Mouse (Mus musculus): Measurements from ENCODE around the gene Cdk1. TPM values are rescaled to one million over a fixed set of nuclear protein-coding genes. Genes with fewer than 3 reads are reported as not detected.
A peak's percentile ranks its signal among the peaks of the same experiment; 100 is the strongest.

The Cdk1 gene
- polyA plus RNA-seq, 1 experiment from 2014 or later = 508 TPM

DNA sequence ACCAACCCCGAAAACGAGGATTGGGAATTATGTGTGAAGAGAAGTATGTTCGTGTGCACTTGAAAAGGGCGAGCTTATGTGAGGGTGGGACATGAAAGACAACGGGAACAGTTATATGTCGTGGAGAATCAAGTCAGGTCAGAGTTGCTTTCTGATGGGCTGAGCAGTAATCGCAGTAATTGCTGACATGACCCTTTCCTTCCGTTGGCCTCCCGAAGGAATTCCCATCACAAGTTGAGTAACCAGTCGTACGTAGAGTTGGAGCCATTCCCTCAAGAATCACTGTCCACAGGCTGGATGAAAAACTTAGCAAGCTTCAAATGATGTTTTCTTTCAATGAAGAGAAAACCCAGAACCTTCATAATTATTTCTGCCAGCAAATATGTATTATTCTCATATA lies 31.9 kb upstream of the Cdk1 start:
- WGBS = 54% methylated on average over 11 of the region's 11 CpGs
- ATAC-seq (replicated peaks; ENCODE audit: insufficient number of reproducible peaks, low FRiP score, low TSS enrichment, low read depth) (no peak), DNase-seq (ENCODE audit: low spot score) (no peak)
- H3K9me3 ChIP-seq (replicated peaks; ENCODE audit: control insufficient read depth, low read length) = no peaks in the 10 kb centered on the region; the same call in 1 of the 2 replicates
- H3K27ac ChIP-seq (replicated peaks; ENCODE audit: low read depth, low read length) = no peak overlapping the region
- no peak overlapping the region for H3K4me3 ChIP-seq (ENCODE audit: low read depth, low read length)
- H3K4me1 ChIP-seq (ENCODE audit: control insufficient read depth, insufficient read depth, low read length) = no peaks in the 10 kb centered on the region
- H3K4me2 ChIP-seq (ENCODE audit: low read depth, low read length) = no peak overlapping the region
- no peaks in the 10 kb centered on the region for H3K27me3 ChIP-seq (ENCODE audit: control insufficient read depth, insufficient read depth, low read length)
- no peak overlapping the region for H3K9ac ChIP-seq (replicated peaks; ENCODE audit: low read length)
- H3K36me3 ChIP-seq (replicated peaks; ENCODE audit: control insufficient read depth, insufficient read depth, low read depth, low read length) = no peaks in the 10 kb centered on the region

- Histone ChIP-seq H3K4me3 (ENCODE audit: low read depth, low read length) (no peak overlapping the region), H3K4me1 (ENCODE audit: control insufficient read depth, insufficient read depth, low read length) (no peaks in the 10 kb centered on the region), H3K9me3 (replicated peaks; ENCODE audit: control insufficient read depth, low read length) (no peaks in the 10 kb centered on the region; the same call in 1 of the 2 replicates), H3K4me2 (ENCODE audit: low read depth, low read length) (no peak overlapping the region), H3K27me3 (ENCODE audit: control insufficient read depth, insufficient read depth, low read length) (no peaks in the 10 kb centered on the region), H3K9ac (replicated peaks; ENCODE audit: low read length) (no peak overlapping the region), H3K36me3 (replicated peaks; ENCODE audit: control insufficient read depth, insufficient read depth, low read depth, low read length) (no peaks in the 10 kb centered on the region), H3K27ac (replicated peaks; ENCODE audit: low read depth, low read length) (no peak overlapping the region)
- 93% methylated on average over 1 of the region's 1 CpGs for WGBS
- ATAC-seq (replicated peaks; ENCODE audit: insufficient number of reproducible peaks, low FRiP score, low TSS enrichment, low read depth) (no peak), DNase-seq (ENCODE audit: low spot score) (no peak)
These were observed 30.4 kb upstream of the Cdk1 start for GRCm38 (mm10) chr10:69383186-69383585.

DNA sequence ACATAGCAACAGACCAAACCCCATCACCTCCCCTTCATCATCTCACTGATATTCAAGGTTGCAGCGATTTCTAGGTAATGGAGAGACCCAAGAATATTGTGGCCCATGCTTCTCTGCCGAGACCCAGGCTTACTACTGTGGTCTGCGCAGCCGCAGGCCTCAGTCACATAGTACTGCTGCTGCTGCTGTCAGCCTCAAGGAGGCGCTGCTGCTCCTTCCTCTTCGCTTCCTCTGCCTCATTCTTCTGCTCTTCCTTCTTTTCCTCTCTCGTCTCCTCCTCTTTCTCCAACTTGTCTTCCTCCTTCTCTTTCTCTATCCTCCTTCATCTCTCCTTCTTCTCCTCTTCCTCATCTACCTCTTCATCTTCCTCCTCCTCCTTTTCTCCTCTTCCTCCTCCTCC lies 22.4 kb upstream of the Cdk1 start:
- no peak overlapping the region for H3K4me3 ChIP-seq (ENCODE audit: low read depth, low read length)
- WGBS = 44% methylated on average over 7 of the region's 7 CpGs
- H3K4me2 ChIP-seq (ENCODE audit: low read depth, low read length) = no peak overlapping the region
- ATAC-seq (replicated peaks; ENCODE audit: insufficient number of reproducible peaks, low FRiP score, low TSS enrichment, low read depth) (no peak), DNase-seq (ENCODE audit: low spot score) (no peak)
- H3K36me3 ChIP-seq (replicated peaks; ENCODE audit: control insufficient read depth, insufficient read depth, low read depth, low read length) = no peaks in the 10 kb centered on the region
- no peak overlapping the region for H3K9ac ChIP-seq (replicated peaks; ENCODE audit: low read length)
- H3K9me3 ChIP-seq (replicated peaks; ENCODE audit: control insufficient read depth, low read length) = no peaks in the 10 kb centered on the region
- no peaks in the 10 kb centered on the region for H3K4me1 ChIP-seq (ENCODE audit: control insufficient read depth, insufficient read depth, low read length)
- no peak overlapping the region for H3K27ac ChIP-seq (replicated peaks; ENCODE audit: low read depth, low read length)
- H3K27me3 ChIP-seq (ENCODE audit: control insufficient read depth, insufficient read depth, low read length) = no peaks in the 10 kb centered on the region

DNA sequence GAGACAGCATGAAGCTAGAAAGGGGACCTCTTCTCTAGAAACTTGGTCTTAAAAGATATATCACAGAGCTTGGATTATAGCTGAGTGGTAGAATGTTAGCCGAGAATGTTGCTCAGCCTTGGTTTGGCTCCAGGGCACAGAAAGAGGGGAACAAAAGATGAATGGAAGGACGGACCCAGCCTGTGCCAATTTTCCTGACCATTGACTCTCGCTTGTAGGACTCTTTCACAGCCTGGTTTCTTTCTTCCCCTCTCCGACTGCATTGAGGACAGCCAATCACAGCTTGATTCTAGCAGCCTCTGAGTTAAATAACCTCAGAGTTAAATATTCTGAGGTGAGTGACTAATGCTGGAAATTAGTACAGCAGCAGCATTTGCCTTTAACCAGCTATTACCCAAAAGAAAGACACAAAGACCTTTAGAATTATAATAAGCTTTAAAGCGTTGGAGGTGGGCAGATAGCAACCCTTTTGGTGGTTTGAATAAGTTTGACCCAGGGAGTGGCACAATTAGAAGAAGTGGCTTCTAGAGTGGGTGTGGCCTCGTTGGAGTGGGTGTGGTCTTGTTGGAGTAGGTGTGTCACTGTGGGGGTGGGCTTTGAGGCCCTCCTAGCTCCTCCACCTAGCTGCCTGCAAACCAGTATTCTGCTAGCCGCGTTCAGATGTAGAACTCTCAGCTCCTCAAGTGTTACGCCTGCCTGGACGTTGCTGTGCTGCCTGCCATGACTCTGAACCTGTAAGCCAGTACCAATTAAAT lies 21.2 kb upstream of the Cdk1 start:
- H3K4me2 ChIP-seq (ENCODE audit: low read depth, low read length) = no peak overlapping the region
- no peak overlapping the region for H3K4me3 ChIP-seq (ENCODE audit: low read depth, low read length)
- DNase-seq (ENCODE audit: low spot score) (no peak), ATAC-seq (replicated peaks; ENCODE audit: insufficient number of reproducible peaks, low FRiP score, low TSS enrichment, low read depth) (no peak)
- H3K27me3 ChIP-seq (ENCODE audit: control insufficient read depth, insufficient read depth, low read length) = no peaks in the 10 kb centered on the region
- H3K9me3 ChIP-seq (replicated peaks; ENCODE audit: control insufficient read depth, low read length) = no peaks in the 10 kb centered on the region
- no peak overlapping the region for H3K27ac ChIP-seq (replicated peaks; ENCODE audit: low read depth, low read length)
- H3K36me3 ChIP-seq (replicated peaks; ENCODE audit: control insufficient read depth, insufficient read depth, low read depth, low read length) = no peaks in the 10 kb centered on the region
- no peak overlapping the region for H3K9ac ChIP-seq (replicated peaks; ENCODE audit: low read length)
- H3K4me1 ChIP-seq (ENCODE audit: control insufficient read depth, insufficient read depth, low read length) = no peaks in the 10 kb centered on the region
- WGBS = 63% methylated on average over 10 of the region's 10 CpGs

DNA sequence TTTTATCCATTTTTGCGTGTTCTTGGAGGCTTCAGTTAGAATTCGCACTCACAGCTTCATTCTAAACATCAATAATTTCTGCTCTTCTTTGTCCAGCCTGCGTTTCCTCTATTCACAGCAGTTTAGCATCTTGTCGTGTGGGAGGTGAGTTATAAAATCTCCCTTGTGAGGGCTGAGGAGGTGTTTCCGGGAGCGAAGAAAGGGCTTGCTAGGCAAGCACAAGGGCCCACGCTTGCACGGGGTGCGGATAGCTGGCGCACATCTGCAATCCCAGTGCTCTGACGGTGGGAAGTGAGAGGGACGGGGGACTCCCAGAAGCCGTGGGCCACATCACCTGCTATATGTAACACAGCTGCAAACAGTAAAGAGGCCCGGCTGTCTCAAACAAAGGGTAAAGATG lies 19.3 kb upstream of the Cdk1 start:
- Histone ChIP-seq H3K4me2 (ENCODE audit: low read depth, low read length) (no peak overlapping the region), H3K9me3 (replicated peaks; ENCODE audit: control insufficient read depth, low read length) (no peaks in the 10 kb centered on the region), H3K36me3 (replicated peaks; ENCODE audit: control insufficient read depth, insufficient read depth, low read depth, low read length) (no peaks in the 10 kb centered on the region), H3K4me1 (ENCODE audit: control insufficient read depth, insufficient read depth, low read length) (no peaks in the 10 kb centered on the region), H3K27ac (replicated peaks; ENCODE audit: low read depth, low read length) (no peak overlapping the region), H3K4me3 (ENCODE audit: low read depth, low read length) (no peak overlapping the region), H3K27me3 (ENCODE audit: control insufficient read depth, insufficient read depth, low read length) (no peaks in the 10 kb centered on the region), H3K9ac (replicated peaks; ENCODE audit: low read length) (no peak overlapping the region)
- ATAC-seq (replicated peaks; ENCODE audit: insufficient number of reproducible peaks, low FRiP score, low TSS enrichment, low read depth) (no peak), DNase-seq (ENCODE audit: low spot score) (no peak)
- 83% methylated on average over 14 of the region's 14 CpGs for WGBS

DNA sequence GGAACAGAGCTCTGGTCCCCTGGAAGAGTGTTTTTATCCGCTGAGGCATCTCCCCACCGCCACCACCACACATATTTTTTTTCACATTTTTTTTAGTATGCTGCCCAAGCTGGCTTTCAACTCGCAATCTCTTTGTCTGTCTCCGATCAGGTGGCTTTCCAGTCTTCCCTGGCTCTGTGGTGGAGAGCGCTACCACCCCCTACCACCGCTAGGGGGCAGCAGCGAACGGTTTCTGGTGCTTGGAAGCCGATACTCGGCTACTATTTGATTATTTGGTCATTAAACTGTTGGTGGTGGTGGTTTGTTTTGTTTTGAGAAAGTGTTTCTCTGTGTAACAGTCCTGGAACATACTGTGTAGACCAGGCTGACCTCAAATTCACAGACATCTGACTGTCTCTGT lies 18.7 kb upstream of the Cdk1 start:
- DNase-seq (ENCODE audit: low spot score) = peak; percentile 72

GRCm38 (mm10) chr10:69369321-69369720 lies 16.6 kb upstream of the Cdk1 start:
- Histone ChIP-seq H3K27ac (replicated peaks; ENCODE audit: low read depth, low read length) (no peak overlapping the region), H3K27me3 (ENCODE audit: control insufficient read depth, insufficient read depth, low read length) (no peaks in the 10 kb centered on the region), H3K4me2 (ENCODE audit: low read depth, low read length) (no peak overlapping the region), H3K9ac (replicated peaks; ENCODE audit: low read length) (no peak overlapping the region), H3K4me1 (ENCODE audit: control insufficient read depth, insufficient read depth, low read length) (no peaks in the 10 kb centered on the region), H3K36me3 (replicated peaks; ENCODE audit: control insufficient read depth, insufficient read depth, low read depth, low read length) (no peaks in the 10 kb centered on the region), H3K4me3 (ENCODE audit: low read depth, low read length) (no peak overlapping the region), H3K9me3 (replicated peaks; ENCODE audit: control insufficient read depth, low read length) (no peaks in the 10 kb centered on the region)
- ATAC-seq (replicated peaks; ENCODE audit: insufficient number of reproducible peaks, low FRiP score, low TSS enrichment, low read depth) (no peak), DNase-seq (ENCODE audit: low spot score) (no peak)
- WGBS = 82% methylated on average over 6 of the region's 6 CpGs

More for the DNA sequence above, 18.7 kb upstream of the Cdk1 start:
- no peak overlapping the region for H3K4me2 ChIP-seq (ENCODE audit: low read depth, low read length)
- H3K36me3 ChIP-seq (replicated peaks; ENCODE audit: control insufficient read depth, insufficient read depth, low read depth, low read length) = no peaks in the 10 kb centered on the region
- 18% methylated on average over 10 of the region's 10 CpGs for WGBS
- H3K9ac ChIP-seq (replicated peaks; ENCODE audit: low read length) = no peak overlapping the region
- no peaks in the 10 kb centered on the region for H3K4me1 ChIP-seq (ENCODE audit: control insufficient read depth, insufficient read depth, low read length)
- no peak overlapping the region for H3K27ac ChIP-seq (replicated peaks; ENCODE audit: low read depth, low read length)
- no peaks in the 10 kb centered on the region for H3K9me3 ChIP-seq (replicated peaks; ENCODE audit: control insufficient read depth, low read length)
- no peak overlapping the region for H3K4me3 ChIP-seq (ENCODE audit: low read depth, low read length)
- H3K27me3 ChIP-seq (ENCODE audit: control insufficient read depth, insufficient read depth, low read length) = no peaks in the 10 kb centered on the region
- no peak for ATAC-seq (replicated peaks; ENCODE audit: insufficient number of reproducible peaks, low FRiP score, low TSS enrichment, low read depth)

- no peak overlapping the region for H3K27ac ChIP-seq (replicated peaks; ENCODE audit: low read depth, low read length)
- no peak overlapping the region for H3K9ac ChIP-seq (replicated peaks; ENCODE audit: low read length)
- DNase-seq (ENCODE audit: low spot score) (peak; percentile 60), ATAC-seq (replicated peaks; ENCODE audit: insufficient number of reproducible peaks, low FRiP score, low TSS enrichment, low read depth) (no peak)
- H3K4me3 ChIP-seq (ENCODE audit: low read depth, low read length) = no peak overlapping the region
- H3K36me3 ChIP-seq (replicated peaks; ENCODE audit: control insufficient read depth, insufficient read depth, low read depth, low read length) = no peaks in the 10 kb centered on the region
- H3K4me2 ChIP-seq (ENCODE audit: low read depth, low read length) = no peak overlapping the region
- H3K4me1 ChIP-seq (ENCODE audit: control insufficient read depth, insufficient read depth, low read length) = no peaks in the 10 kb centered on the region
- WGBS = 86% methylated on average over 13 of the region's 13 CpGs
- no peaks in the 10 kb centered on the region for H3K27me3 ChIP-seq (ENCODE audit: control insufficient read depth, insufficient read depth, low read length)
- no peaks in the 10 kb centered on the region for H3K9me3 ChIP-seq (replicated peaks; ENCODE audit: control insufficient read depth, low read length)
These were observed 14.2 kb upstream of the Cdk1 start for GRCm38 (mm10) chr10:69366877-69367387.

Measured in embryonic facial prominence, embryonic 11.5 days (tissue).